Mouse (Mus musculus) small intestine, adult 2 months (tissue): ENCODE measurements around the gene Stk24.

ENCODE experiments used
- CTCF ChIP-seq: fragments of 200-500 bp; IDR thresholded peaks from 2 replicates; pipeline ENCODE4 v1.5.1; 2012; ENCODE audit warnings: low read depth, mild to moderate bottlenecking, control low read depth, inconsistent platforms, low read length, moderate library complexity, mixed read lengths; ENCODE audit not compliant: insufficient replicate concordance, insufficient read length; ENCODE audit errors: extremely low read depth
- POLR2A ChIP-seq: fragments of 200-500 bp; IDR thresholded peaks from 2 replicates; pipeline ENCODE4 v1.6.1; 2012; ENCODE audit warnings: low read depth, mild to moderate bottlenecking, control low read depth, inconsistent platforms, low read length, moderate library complexity

DNA sequence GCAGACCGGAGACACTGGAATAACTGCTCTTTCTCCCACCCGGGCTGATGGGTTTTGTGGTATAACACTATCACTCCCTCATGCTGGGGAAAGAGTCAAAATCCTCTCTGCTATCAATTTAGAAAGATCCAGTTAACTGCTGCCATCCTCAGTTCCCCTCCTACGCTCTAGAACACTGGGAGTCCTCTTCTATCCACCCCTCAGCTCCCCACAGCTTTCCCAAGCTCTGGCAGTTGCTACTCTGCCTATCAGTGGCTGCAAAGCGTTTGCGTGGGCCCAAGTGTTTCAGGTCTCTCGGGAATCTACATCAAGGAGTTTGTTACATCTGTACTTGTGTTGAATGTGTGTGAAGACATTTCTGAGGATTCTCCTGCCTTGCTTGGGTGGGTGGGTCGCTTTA lies 57.2 kb downstream of the Stk24 start:
- TF ChIP-seq CTCF (no peak), POLR2A (no peak)
